Comparison of ENCODE assay signal across 12 mouse cellular contexts in genomic region chr4:94837061-94837460, GRCm38 (mm10).
"Had no signal": no experiment of that assay in that cellular context is flagged by ENCODE, and none has a peak within 500 bp of the region (broad histone marks: within the 10 kb centered on the region; RNA-seq: fewer than 3 reads in every experiment).

No protein-coding gene starts in this region.

- H3K9me3 ChIP-seq: intestine, embryonic 15.5 days; limb, embryonic 12.5 days; liver, embryonic 15.5 days; megakaryocyte, embryonic 14.5 days had no signal

- H3K4me1 ChIP-seq: intestine, embryonic 15.5 days; limb, embryonic 12.5 days; liver, embryonic 15.5 days; megakaryocyte, embryonic 14.5 days had no signal

- H3K27me3 ChIP-seq: intestine, embryonic 15.5 days; limb, embryonic 12.5 days; liver, embryonic 15.5 days; megakaryocyte, embryonic 14.5 days had no signal

- H3K36me3 ChIP-seq: intestine, embryonic 15.5 days; limb, embryonic 12.5 days; liver, embryonic 15.5 days had no signal

- H3K4me3 ChIP-seq: intestine, embryonic 15.5 days; layer of hippocampus, adult 2 months; limb, embryonic 12.5 days; liver, embryonic 15.5 days; megakaryocyte, embryonic 14.5 days had no signal

- H3K27ac ChIP-seq: hindbrain, embryonic 14.5 days; intestine, embryonic 15.5 days; layer of hippocampus, adult 2 months; limb, embryonic 12.5 days; liver, embryonic 15.5 days; macrophage; stomach, postnatal 0 days had no signal

- H3K9ac ChIP-seq: hindbrain, embryonic 14.5 days; intestine, embryonic 15.5 days; limb, embryonic 12.5 days; liver, embryonic 15.5 days had no signal

- H3K4me2 ChIP-seq: hindbrain, embryonic 14.5 days; intestine, embryonic 15.5 days; limb, embryonic 12.5 days; liver, embryonic 15.5 days had no signal

- DNase-seq: liver; lung, adult 2 months; thymus, postnatal 4 days had no signal

- ATAC-seq: intestine, embryonic 15.5 days; midbrain, embryonic 16.5 days had no signal
